Mouse (Mus musculus): ENCODE measurements around the gene Myom1. TPM values are rescaled to one million over a fixed set of nuclear protein-coding genes. Genes with fewer than 3 reads are reported as not detected.

Myom1 gene
- polyA plus RNA-seq, 1 experiment from 2014 or later, result 1.3 TPM

GRCm38 (mm10) chr17:71094438-71094837 lies 92.0 kb downstream of the Myom1 start:
- 46% methylated on average over 3 of the region's 3 CpGs for WGBS
- H3K4me1 ChIP-seq (replicated peaks; ENCODE audit: control insufficient read depth, insufficient read depth, low read length), result no peaks in the 10 kb centered on the region
- H3K27ac ChIP-seq (ENCODE audit: low read length), result no peak overlapping the region
- H3K36me3 ChIP-seq (ENCODE audit: control insufficient read depth, insufficient read depth), result no peaks in the 10 kb centered on the region
- ATAC-seq, result no peak
- no peak overlapping the region for H3K4me2 ChIP-seq (ENCODE audit: low read length)
- H3K9ac ChIP-seq (replicated peaks; ENCODE audit: low read depth, low read length), result no peak overlapping the region
- H3K9me3 ChIP-seq (ENCODE audit: control insufficient read depth, low read length), result no peaks in the 10 kb centered on the region
- no peak overlapping the region for H3K4me3 ChIP-seq (replicated peaks; ENCODE audit: low read length)
- H3K27me3 ChIP-seq (replicated peaks; ENCODE audit: control insufficient read depth, insufficient read depth, low read length), result no peaks in the 10 kb centered on the region

- Histone ChIP-seq H3K9ac (replicated peaks; ENCODE audit: low read depth, low read length) (no peak overlapping the region), H3K36me3 (ENCODE audit: control insufficient read depth, insufficient read depth) (no peaks in the 10 kb centered on the region), H3K27me3 (replicated peaks; ENCODE audit: control insufficient read depth, insufficient read depth, low read length) (no peaks in the 10 kb centered on the region), H3K4me1 (replicated peaks; ENCODE audit: control insufficient read depth, insufficient read depth, low read length) (no peaks in the 10 kb centered on the region), H3K27ac (ENCODE audit: low read length) (no peak overlapping the region), H3K4me3 (replicated peaks; ENCODE audit: low read length) (no peak overlapping the region), H3K4me2 (ENCODE audit: low read length) (no peak overlapping the region), H3K9me3 (ENCODE audit: control insufficient read depth, low read length) (no peaks in the 10 kb centered on the region)
- WGBS, result 87% methylated on average over 8 of the region's 8 CpGs
- ATAC-seq, result no peak
Observed at GRCm38 (mm10) chr17:71096557-71097208, 94.2 kb downstream of the Myom1 start.

GRCm38 (mm10) chr17:71097209-71097597 lies 94.8 kb downstream of the Myom1 start:
- no peak overlapping the region for H3K4me2 ChIP-seq (ENCODE audit: low read length)
- no peaks in the 10 kb centered on the region for H3K9me3 ChIP-seq (ENCODE audit: control insufficient read depth, low read length)
- no peak overlapping the region for H3K4me3 ChIP-seq (replicated peaks; ENCODE audit: low read length)
- H3K27ac ChIP-seq (ENCODE audit: low read length), result no peak overlapping the region
- H3K27me3 ChIP-seq (replicated peaks; ENCODE audit: control insufficient read depth, insufficient read depth, low read length), result no peaks in the 10 kb centered on the region
- no peak overlapping the region for H3K9ac ChIP-seq (replicated peaks; ENCODE audit: low read depth, low read length)
- ATAC-seq, result no peak
- H3K4me1 ChIP-seq (replicated peaks; ENCODE audit: control insufficient read depth, insufficient read depth, low read length), result no peaks in the 10 kb centered on the region
- no peaks in the 10 kb centered on the region for H3K36me3 ChIP-seq (ENCODE audit: control insufficient read depth, insufficient read depth)
- 69% methylated on average over 6 of the region's 6 CpGs for WGBS

- ATAC-seq, result no peak
- Histone ChIP-seq H3K9ac (replicated peaks; ENCODE audit: low read depth, low read length) (no peak overlapping the region), H3K36me3 (ENCODE audit: control insufficient read depth, insufficient read depth) (no peaks in the 10 kb centered on the region), H3K27ac (ENCODE audit: low read length) (no peak overlapping the region), H3K27me3 (replicated peaks; ENCODE audit: control insufficient read depth, insufficient read depth, low read length) (no peaks in the 10 kb centered on the region), H3K4me2 (ENCODE audit: low read length) (no peak overlapping the region), H3K4me3 (replicated peaks; ENCODE audit: low read length) (no peak overlapping the region), H3K9me3 (ENCODE audit: control insufficient read depth, low read length) (no peaks in the 10 kb centered on the region), H3K4me1 (replicated peaks; ENCODE audit: control insufficient read depth, insufficient read depth, low read length) (no peaks in the 10 kb centered on the region)
- 64% methylated on average over 3 of the region's 3 CpGs for WGBS
Observed at GRCm38 (mm10) chr17:71098606-71099005, 96.2 kb downstream of the Myom1 start.

- Histone ChIP-seq H3K4me1 (replicated peaks; ENCODE audit: control insufficient read depth, insufficient read depth, low read length) (no peaks in the 10 kb centered on the region), H3K9ac (replicated peaks; ENCODE audit: low read depth, low read length) (no peak overlapping the region), H3K36me3 (ENCODE audit: control insufficient read depth, insufficient read depth) (no peaks in the 10 kb centered on the region), H3K27me3 (replicated peaks; ENCODE audit: control insufficient read depth, insufficient read depth, low read length) (no peaks in the 10 kb centered on the region), H3K4me2 (ENCODE audit: low read length) (no peak overlapping the region), H3K27ac (ENCODE audit: low read length) (no peak overlapping the region), H3K4me3 (replicated peaks; ENCODE audit: low read length) (no peak overlapping the region), H3K9me3 (ENCODE audit: control insufficient read depth, low read length) (no peaks in the 10 kb centered on the region)
- ATAC-seq, result no peak
- WGBS, result 61% methylated on average over 17 of the region's 17 CpGs
Observed at GRCm38 (mm10) chr17:71102571-71103551, 100.4 kb downstream of the Myom1 start.

GRCm38 (mm10) chr17:71105297-71105696 lies 102.9 kb downstream of the Myom1 start:
- Histone ChIP-seq H3K36me3 (ENCODE audit: control insufficient read depth, insufficient read depth) (no peaks in the 10 kb centered on the region), H3K9me3 (ENCODE audit: control insufficient read depth, low read length) (no peaks in the 10 kb centered on the region), H3K4me2 (ENCODE audit: low read length) (no peak overlapping the region), H3K9ac (replicated peaks; ENCODE audit: low read depth, low read length) (no peak overlapping the region), H3K27ac (ENCODE audit: low read length) (no peak overlapping the region), H3K4me3 (replicated peaks; ENCODE audit: low read length) (no peak overlapping the region), H3K27me3 (replicated peaks; ENCODE audit: control insufficient read depth, insufficient read depth, low read length) (no peaks in the 10 kb centered on the region), H3K4me1 (replicated peaks; ENCODE audit: control insufficient read depth, insufficient read depth, low read length) (no peaks in the 10 kb centered on the region)
- no peak for ATAC-seq
- WGBS, result 97% methylated on average over 7 of the region's 7 CpGs

GRCm38 (mm10) chr17:71106250-71106649 lies 103.8 kb downstream of the Myom1 start:
- 88% methylated on average over 8 of the region's 8 CpGs for WGBS
- Histone ChIP-seq H3K27me3 (replicated peaks; ENCODE audit: control insufficient read depth, insufficient read depth, low read length) (no peaks in the 10 kb centered on the region), H3K36me3 (ENCODE audit: control insufficient read depth, insufficient read depth) (no peaks in the 10 kb centered on the region), H3K4me2 (ENCODE audit: low read length) (no peak overlapping the region), H3K9ac (replicated peaks; ENCODE audit: low read depth, low read length) (no peak overlapping the region), H3K9me3 (ENCODE audit: control insufficient read depth, low read length) (no peaks in the 10 kb centered on the region), H3K4me3 (replicated peaks; ENCODE audit: low read length) (no peak overlapping the region), H3K27ac (ENCODE audit: low read length) (no peak overlapping the region), H3K4me1 (replicated peaks; ENCODE audit: control insufficient read depth, insufficient read depth, low read length) (no peaks in the 10 kb centered on the region)
- no peak for ATAC-seq

GRCm38 (mm10) chr17:71110753-71111265 lies 108.4 kb downstream of the Myom1 start:
- 83% methylated on average over 6 of the region's 6 CpGs for WGBS
- ATAC-seq, result no peak

GRCm38 (mm10) chr17:71112689-71113088 lies 110.3 kb downstream of the Myom1 start:
- 80% methylated on average over 3 of the region's 3 CpGs for WGBS
- H3K36me3 ChIP-seq (ENCODE audit: control insufficient read depth, insufficient read depth), result no peaks in the 10 kb centered on the region
- ATAC-seq, result no peak

More at GRCm38 (mm10) chr17:71110753-71111265, 108.4 kb downstream of the Myom1 start:
- Histone ChIP-seq H3K4me2 (ENCODE audit: low read length) (no peak overlapping the region), H3K9me3 (ENCODE audit: control insufficient read depth, low read length) (no peaks in the 10 kb centered on the region), H3K4me1 (replicated peaks; ENCODE audit: control insufficient read depth, insufficient read depth, low read length) (no peaks in the 10 kb centered on the region), H3K9ac (replicated peaks; ENCODE audit: low read depth, low read length) (no peak overlapping the region), H3K27me3 (replicated peaks; ENCODE audit: control insufficient read depth, insufficient read depth, low read length) (no peaks in the 10 kb centered on the region), H3K36me3 (ENCODE audit: control insufficient read depth, insufficient read depth) (no peaks in the 10 kb centered on the region), H3K4me3 (replicated peaks; ENCODE audit: low read length) (no peak overlapping the region), H3K27ac (ENCODE audit: low read length) (no peak overlapping the region)

More at GRCm38 (mm10) chr17:71112689-71113088, 110.3 kb downstream of the Myom1 start:
- H3K4me2 ChIP-seq (ENCODE audit: low read length), result no peak overlapping the region
- no peaks in the 10 kb centered on the region for H3K4me1 ChIP-seq (replicated peaks; ENCODE audit: control insufficient read depth, insufficient read depth, low read length)
- no peak overlapping the region for H3K27ac ChIP-seq (ENCODE audit: low read length)
- H3K9me3 ChIP-seq (ENCODE audit: control insufficient read depth, low read length), result no peaks in the 10 kb centered on the region
- no peaks in the 10 kb centered on the region for H3K27me3 ChIP-seq (replicated peaks; ENCODE audit: control insufficient read depth, insufficient read depth, low read length)
- H3K9ac ChIP-seq (replicated peaks; ENCODE audit: low read depth, low read length), result no peak overlapping the region
- H3K4me3 ChIP-seq (replicated peaks; ENCODE audit: low read length), result no peak overlapping the region

Measured in forebrain, embryonic 16.5 days (tissue).